Mouse (Mus musculus): Measurements from ENCODE around the gene Smoc1.

Smoc1 gene

DNA sequence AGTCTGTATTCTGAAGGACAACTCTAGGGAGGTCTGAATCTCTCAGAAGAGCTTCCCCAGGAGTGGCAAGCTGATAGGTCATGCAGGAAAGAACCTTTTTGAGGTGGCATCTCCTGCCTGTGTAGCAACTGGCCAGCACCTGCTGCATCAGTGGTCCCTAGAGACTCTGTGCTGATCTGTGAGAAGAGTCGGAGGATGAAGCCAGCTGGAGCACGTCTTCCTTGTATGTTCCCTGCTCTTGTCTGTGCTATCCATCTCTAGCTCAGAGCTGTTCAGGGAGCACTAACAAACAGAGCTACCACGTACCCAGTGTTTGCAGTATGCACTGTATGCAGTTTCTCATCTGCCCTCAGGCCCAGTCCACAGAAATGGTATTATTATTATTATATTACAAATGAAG, 54.4 kb downstream of the Smoc1 start:
- no peak for DNase-seq (ENCODE audit: extremely low spot score)

DNA sequence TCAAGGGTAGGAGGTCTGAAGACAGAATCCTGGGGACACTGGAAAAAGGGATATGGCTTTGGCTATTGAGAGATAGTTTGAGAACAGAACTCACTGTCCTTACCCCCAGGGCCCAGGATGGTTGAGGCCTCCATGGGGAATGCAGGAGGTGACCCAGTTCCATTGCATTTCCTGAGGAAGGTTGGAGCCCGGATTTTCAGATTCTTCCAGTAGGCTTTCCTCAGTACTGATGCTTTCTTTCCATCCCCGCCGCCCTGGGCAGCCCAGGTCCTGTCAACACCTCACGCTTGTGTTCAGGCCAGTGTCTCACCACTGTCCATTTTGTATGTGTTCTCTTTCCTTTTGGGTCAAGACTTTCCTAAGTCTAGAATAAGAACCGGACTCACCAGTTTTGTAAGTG, 56.5 kb downstream of the Smoc1 start:
- DNase-seq (ENCODE audit: extremely low spot score) = no peak

DNA sequence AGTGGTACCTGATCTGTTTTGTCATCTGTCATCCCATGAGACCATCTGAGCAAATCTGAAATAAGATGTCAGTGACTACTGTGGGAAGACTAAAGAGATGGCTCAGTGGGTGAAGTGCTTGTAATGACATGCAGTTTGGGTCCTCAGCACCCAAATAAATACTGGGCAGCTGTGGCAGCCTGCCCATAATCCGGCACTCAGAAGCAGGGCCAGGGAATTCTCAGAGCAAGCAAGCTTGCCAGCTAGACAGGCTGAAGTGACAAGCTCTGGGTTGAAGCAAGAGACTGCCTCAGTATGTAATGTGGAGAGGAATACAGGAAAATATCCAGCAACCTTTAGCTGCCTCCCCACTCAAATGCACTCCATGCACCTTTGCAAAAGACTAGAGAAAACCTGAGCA, 58.6 kb downstream of the Smoc1 start:
- DNase-seq (ENCODE audit: extremely low spot score) = no peak

DNA sequence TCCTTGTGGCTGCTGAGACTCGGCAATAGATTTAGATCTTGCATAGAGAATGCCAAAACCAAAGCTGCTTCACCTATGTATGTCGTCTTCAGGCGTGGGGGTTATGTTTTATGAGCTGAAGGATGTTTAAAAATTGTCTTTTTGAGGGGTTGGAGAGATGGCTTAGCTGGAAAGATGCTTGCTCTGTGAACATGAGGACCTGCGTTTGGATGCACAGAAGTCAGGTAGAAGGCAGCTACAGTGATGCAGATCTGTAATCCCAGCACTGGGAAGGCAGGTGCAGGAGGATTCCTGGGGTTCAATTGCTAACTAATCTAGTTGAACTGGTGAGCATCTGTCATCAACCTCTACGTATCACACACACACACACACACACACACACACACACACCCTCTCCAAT, 61.5 kb downstream of the Smoc1 start:
- DNase-seq (ENCODE audit: extremely low spot score) = no peak

DNA sequence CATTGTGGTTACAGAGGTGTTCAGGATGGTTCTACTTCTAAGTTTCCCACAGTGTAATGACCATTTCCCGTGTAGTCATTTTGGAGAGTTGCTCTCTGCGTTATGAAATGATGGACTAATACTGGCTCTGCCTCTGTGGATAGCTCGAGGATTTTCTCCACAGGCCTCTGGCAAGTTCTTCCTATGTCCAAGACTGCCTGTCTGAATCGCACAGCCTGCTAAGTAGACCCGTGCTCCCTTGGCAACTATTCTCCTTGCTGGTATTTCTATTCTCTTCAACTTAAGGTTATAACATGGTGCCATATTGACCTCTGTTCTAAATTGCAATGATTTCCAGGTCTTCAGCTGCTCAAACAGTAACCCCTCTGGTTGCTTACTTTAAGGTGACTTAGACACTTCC, 65.0 kb downstream of the Smoc1 start:
- DNase-seq (ENCODE audit: extremely low spot score) = no peak

DNA sequence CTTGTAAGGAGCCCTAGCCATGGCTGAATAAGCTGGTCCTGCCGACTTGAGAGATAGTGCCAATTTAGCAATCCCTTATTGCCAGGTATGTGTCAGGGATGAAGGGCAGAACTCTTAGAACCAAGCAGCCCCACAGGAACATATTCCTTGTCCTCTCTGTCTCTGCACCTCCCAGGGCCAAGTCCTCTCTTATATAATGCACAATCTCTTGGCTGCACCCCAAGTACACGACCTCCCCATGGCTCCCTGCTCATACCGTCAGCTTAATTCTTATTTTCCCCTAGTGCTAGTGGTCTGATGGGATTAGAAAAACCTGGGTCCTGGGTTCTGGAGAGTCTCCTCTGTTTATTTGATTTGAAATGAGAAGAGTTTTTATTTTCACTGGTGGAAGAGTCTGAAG, 66.0 kb downstream of the Smoc1 start:
- DNase-seq (ENCODE audit: extremely low spot score) = no peak

DNA sequence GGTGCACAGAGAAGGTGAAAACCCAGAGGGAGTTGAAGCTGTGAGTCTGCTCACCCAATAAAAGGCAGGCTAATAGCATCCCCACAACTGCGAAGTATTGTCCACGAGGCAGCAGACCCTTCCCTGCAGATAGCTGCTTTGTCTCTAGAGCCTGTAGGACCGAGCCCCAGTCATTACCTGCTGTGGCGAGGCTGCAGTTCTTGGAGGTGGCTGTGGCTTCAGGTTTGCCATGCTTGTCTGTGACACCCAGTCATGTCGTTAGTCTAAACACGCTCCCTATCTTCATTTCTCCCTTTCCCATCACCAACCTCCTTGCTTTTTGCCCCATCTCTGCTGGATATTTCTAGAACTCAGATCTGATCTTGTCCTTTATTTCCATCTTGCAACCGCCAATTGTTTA, 66.6 kb downstream of the Smoc1 start:
- no peak for DNase-seq (ENCODE audit: extremely low spot score)

DNA sequence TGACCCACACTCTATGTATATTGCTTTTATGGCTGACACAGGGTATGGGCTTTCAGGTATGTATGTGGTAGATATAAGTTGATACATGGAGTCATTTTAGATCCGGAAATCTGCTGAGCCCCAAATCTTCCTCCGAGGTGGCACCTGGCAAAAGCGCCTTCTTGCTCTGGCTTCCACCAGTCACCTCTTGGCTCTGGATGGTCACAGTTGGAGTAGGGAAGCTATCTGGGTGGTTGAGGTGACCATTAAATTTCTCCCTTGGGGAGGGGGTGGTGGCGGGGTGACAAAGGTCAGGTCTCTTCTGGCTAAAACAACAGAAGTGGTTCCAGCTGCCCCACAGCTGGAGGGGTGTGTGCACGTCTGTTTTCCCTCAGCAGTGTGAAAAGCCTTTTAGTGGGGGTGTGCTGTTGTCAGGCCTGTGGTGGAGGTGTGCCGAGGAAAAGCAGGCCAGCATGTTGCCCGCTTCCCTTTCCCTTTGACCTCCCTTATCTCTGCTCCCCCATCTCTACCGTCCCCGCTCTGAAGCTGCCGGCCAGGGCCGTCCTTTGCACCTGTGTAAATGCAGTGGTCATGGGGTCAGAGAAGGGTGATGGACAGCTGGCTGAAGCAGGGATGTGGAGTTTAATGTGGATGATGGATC, 68.3 kb downstream of the Smoc1 start:
- peak; percentile 64 for DNase-seq (ENCODE audit: extremely low spot score)

DNA sequence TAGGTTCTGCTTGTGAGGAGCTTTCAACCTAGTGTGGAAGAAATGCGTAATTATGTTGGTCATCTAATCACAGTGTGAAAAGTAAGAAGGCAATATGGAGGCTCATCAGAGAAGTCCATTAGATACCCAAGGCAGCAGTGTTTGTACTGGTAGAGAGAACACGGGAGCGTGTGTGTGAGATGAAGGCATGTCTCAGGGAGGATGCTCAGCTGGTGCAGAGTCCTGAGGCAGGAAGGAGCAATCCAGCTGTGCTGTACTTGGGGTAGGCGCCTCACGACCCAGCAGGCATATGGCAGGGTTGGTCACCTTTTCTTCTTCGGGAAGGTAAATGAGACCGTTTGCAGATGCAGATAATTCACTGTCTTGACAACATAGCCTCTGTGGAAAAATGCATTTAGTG, 70.7 kb downstream of the Smoc1 start:
- no peak for DNase-seq (ENCODE audit: extremely low spot score)

DNA sequence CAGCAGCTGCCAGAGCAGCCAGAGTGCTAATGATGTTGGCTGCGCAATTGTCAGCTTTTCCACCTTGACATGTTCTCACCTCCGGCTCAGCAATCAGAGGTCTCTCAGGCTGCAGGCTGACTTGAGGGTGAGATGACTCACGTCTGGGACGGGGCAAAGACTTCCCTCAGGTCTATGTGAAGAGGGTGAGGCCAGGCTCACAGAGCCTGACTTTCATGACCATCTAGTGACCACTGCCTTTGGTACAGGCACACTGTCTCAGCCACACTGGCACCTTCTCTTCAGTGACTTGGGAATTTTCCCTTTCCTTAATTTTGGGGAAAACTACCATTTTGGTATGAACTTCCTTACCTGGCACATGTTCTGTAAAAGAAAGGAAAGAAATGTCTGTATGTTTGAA, 71.1 kb downstream of the Smoc1 start:
- DNase-seq (ENCODE audit: extremely low spot score) = no peak

DNA sequence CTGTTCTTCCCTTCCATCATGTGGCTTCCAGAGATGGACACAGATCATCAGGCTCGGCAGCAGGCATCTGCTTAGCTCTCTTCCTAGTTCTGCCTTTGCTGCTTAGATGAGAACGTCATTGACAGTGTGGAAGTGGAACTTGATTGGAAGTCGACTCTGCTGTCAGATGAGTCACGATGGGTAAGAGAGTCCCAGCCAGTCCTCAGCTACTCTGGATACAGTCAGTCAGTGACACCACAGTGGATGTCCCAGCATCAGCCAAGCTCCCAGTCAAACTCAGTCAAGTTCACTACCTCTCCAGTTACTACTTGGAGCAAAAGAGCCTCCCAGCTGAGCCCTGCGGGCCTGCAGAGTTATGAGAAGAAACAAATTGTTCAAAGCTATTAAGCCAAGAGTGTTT, 72.6 kb downstream of the Smoc1 start:
- DNase-seq (ENCODE audit: extremely low spot score) = no peak

DNA sequence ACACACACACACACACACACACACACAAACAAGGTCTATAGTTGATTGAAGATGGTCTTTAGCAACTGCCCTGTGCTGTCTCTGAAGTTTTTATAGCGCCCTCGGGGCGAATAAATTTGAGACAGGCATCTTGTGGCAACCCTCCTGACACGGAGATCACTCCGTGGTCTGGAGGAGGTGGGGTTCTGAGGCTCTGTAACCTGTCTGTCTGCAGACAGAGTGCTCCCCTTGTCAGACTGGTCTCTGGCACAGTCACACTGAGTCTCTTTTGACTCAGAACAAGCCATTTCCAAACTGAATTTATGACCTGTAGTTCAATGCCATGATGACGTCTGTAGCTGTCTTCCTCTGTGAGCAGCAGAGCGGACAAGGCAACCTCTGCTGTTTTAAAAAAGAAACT, 75.1 kb downstream of the Smoc1 start:
- no peak for DNase-seq (ENCODE audit: extremely low spot score)

DNA sequence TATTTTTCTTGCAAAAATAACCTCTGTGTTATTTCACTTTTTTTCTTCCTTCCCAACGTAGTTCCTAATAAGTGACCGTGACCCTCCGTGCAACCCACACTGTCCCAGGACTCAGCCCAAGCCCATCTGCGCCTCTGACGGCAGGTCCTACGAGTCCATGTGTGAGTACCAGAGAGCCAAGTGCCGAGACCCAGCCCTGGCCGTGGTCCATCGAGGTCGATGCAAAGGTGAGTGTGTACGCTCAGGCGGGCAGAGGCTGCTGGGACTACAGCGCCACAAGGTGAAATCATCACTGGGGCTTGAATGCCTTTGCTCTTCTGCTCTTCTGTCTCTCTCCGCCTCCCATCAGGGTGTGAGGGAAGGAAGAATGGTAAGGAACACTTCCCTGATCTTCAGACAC, 77.9 kb downstream of the Smoc1 start:
- DNase-seq (ENCODE audit: extremely low spot score) = no peak

DNA sequence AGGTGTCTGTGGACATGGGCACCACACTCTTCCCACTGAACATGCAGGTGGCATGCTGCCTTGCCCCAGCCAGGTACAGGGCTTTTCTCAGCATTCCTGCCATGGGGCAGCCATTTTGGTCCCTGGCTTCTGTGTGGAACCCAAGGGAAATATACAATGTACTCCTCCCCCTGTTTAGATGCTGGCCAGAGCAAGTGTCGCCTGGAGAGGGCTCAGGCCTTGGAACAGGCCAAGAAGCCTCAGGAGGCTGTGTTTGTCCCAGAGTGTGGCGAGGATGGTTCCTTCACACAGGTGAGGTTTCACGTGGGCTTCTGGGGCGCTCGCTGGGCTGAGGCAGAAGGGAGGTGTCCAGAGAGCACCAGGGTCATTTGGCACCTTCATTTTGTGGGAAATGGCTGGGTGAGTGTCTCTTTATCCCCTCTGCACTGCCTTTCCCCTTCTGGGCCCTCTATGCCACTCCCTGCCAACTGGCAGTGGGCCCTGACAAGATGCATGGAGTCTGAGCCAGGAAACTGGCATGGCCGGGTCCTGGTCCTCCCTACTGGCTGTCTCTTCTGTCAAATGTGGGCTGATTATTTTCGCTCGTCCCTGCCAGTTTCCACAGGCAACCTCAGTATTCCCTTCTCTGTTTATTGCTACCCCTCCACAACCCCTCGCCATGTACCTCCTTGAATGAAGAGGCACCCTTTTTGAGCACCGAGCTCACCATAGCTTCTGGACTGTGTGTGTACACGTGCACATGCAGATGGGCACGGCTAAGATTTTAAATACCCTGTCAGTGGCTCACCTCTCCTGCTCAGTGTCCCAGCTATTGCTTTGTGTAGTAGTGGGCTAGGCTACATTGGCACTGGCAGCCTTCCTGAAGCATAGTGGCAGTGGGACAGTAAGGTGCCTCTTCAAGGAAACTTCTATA, 79.4 kb downstream of the Smoc1 start:
- DNase-seq (ENCODE audit: extremely low spot score) = no peak

DNA sequence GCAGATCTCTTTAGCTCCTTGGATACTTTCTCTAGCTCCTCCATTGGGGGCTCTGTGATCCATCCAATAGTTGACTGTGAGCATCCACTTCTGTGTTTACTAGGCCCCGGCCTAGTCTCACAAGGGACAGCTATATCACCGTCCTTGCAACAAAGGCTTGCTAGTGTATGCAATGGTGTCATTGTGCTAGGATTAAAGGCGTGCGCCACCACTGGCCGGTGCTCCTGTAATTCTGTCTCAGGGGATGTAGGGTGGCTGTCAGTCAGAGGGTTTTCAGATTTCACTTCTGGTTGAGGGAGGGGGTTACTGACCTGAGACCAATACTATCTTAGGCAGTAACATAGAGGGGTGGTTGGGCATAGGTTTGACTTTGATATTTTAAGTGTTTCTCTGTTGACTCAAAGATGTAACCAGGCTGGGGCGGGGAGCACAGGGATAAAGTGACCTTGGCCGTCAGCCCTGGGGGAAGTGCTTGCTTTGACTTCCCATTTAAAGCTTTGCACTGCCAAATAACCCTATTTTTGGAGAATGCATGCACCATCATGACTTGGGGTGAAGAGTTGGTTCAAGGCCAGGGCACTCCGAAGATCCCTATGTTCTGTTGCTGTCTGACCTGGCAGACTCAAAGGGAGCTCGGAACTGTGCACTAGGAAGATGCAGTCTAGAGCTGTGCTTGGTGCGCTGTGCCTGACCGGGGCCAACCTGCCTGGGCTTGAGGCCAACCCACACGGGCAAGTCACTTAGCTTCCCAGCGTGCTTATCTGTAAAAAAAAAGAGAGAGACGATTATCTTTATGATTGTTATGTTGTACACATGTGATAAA, 80.9 kb downstream of the Smoc1 start:
- no peak for DNase-seq (ENCODE audit: extremely low spot score)

DNA sequence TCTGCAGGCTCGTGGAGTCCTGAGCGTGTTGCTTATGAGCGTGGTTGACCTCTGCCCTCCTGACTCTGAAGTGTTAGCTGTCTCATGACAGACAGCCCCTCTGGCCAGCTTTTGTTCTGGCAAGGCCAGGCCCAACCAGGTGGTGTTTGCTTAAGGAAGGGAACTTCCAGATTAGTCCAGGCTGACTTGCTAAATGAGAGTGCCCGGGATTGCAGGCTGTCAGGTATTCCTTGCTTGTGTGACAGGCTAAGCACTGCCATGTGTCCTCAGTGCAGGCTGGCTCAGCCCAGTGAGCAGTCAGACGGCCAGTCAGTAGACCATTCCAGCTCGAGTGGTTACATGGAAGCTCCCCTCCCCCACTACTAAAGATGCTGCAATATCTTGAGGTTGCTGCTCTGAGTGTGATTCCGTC, 82.0 kb downstream of the Smoc1 start:
- peak; percentile 65 for DNase-seq (ENCODE audit: extremely low spot score)

DNA sequence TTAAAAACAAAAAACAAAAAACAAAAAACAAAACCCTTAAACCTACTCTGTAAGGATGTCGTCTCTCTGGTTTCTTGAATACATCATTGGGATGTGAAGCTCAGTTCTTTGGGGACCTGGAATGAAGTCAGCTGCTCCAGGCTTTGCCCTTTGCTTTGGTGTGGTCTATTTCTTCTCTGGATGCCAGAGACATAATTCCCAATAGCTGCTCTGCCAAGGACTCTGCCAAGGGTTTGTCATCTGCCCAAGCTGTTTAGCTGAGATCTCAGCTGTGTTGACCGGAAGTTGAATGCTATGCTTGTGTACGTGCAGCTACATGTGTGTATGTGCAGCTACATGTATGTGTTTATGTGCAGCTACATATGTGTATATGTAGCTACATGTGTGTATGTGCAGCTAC, 83.4 kb downstream of the Smoc1 start:
- DNase-seq (ENCODE audit: extremely low spot score) = no peak

DNA sequence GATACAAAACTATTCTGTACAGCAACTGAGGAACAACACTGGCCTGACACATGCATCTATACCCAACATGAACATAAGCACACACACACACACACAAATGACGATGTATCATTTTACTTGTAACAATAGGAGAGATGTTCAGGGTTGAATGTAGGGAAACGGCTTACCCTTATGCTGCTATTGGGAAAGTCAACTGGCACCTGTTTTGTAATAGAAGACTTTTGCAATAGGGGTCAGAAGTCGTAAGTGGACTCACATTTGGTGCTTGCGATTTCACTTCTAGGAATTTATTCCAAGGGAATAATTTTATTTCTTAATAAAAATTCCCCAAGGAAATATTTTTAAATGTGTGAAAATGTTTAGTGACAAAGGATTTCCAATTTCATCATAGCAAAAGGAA, 85.7 kb downstream of the Smoc1 start:
- no peak for DNase-seq (ENCODE audit: extremely low spot score)

DNA sequence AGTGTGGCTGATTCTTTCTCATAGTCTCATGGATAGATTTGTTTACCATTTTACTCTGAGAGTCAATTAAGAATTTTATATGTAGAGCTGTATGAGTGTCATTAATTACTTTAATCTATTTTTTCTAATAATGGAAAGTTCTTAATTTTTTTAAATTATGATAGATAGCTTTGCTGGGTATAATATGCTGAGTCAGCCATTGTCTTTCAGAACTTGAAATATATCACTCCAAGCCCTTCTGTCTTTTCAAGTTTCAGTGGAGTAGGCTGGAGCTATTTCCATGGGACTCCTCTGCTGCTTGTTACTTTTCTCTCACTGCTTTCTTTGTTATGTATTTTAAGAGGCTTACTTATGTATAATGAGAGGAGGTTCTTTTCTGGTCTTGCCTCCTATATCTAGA, 93.7 kb downstream of the Smoc1 start:
- no peak for DNase-seq (ENCODE audit: extremely low spot score)

DNA sequence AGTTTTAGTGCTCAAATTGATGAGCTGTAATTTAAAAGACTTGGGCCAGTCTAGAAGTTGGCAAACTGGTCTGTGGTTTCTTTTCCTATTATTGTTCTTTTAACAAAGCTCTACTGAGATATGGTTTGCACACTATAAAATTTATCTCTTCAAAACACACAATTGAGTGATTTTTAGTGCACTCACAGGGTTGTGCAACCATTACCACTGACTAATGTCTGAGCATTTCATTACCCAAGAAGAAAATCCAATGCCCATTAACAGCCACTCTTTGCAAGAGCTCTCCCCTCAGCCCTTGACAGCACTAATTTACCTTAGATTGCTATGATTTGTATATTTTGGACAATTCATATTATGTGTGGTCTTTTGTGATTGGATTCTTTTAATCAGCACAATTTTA, 97.2 kb downstream of the Smoc1 start:
- no peak for DNase-seq (ENCODE audit: extremely low spot score)

DNA sequence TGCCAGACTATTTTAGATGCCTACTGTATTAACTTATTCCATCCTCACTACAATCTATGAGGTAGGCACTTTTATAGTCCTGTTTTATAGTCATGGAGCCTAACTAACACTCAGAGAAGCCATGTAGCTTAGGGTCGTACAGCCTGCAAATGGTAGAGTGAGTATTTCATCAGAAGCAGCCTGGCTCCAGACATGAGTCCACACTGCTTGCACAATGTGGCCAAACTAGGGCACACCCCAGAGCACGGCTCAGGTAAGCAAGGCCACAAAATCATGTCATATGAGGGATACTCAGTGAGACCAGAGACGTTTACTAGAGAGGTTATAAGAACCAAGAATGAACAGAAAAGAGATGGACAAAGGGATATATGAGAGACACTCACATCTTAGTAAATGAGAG, 100.2 kb downstream of the Smoc1 start:
- no peak for DNase-seq (ENCODE audit: extremely low spot score)

DNA sequence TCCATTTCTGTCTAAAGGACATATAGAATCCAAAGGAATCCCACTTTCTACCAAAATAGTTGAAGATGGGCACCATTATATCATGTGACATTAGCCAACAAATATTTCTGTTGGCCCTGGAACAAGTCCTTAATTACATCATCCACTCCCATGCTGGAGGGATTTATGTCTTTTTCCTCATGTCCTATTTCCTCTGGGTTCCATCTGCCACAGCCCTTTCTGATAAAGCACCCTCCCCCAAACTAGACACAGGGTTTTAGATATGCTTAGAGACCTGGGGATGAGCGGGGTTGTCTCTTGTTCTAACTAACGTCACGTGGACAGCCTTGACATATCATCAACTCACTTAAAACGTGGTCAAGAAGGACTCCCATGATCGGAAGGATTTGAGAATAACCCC, 102.1 kb downstream of the Smoc1 start:
- DNase-seq (ENCODE audit: extremely low spot score) = no peak

DNA sequence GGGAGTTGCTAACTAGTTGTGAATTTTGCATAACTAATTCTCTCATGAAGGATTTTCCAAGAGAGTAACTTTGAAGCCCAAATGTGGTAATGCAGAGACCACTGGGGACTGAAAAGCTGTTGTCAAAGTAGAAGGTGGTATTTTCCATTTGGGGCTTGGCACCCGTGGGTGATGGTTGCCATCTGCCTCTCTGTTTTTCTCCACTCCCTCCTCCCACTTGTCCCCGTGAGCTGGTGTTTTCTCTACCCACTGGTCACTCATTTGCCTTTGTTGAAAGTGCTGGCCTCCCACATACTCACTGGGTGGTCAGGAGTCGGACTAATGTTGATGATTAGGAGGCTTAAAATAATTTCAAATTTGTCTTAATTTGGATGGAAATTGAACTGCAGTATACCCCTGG, 104.1 kb downstream of the Smoc1 start:
- DNase-seq (ENCODE audit: extremely low spot score) = no peak

Data from embryo, embryonic 9.5 days (tissue).